Mouse (Mus musculus): Measurements from ENCODE around the gene Rbm46. TPM values are rescaled to one million over a fixed set of nuclear protein-coding genes. Genes with fewer than 3 reads are reported as not detected.
A peak's percentile ranks its signal among the peaks of the same experiment; 100 is the strongest.

Rbm46 gene
- total and polyA plus RNA-seq, 2 experiments, result 0.28 TPM; not detected in 1

DNA sequence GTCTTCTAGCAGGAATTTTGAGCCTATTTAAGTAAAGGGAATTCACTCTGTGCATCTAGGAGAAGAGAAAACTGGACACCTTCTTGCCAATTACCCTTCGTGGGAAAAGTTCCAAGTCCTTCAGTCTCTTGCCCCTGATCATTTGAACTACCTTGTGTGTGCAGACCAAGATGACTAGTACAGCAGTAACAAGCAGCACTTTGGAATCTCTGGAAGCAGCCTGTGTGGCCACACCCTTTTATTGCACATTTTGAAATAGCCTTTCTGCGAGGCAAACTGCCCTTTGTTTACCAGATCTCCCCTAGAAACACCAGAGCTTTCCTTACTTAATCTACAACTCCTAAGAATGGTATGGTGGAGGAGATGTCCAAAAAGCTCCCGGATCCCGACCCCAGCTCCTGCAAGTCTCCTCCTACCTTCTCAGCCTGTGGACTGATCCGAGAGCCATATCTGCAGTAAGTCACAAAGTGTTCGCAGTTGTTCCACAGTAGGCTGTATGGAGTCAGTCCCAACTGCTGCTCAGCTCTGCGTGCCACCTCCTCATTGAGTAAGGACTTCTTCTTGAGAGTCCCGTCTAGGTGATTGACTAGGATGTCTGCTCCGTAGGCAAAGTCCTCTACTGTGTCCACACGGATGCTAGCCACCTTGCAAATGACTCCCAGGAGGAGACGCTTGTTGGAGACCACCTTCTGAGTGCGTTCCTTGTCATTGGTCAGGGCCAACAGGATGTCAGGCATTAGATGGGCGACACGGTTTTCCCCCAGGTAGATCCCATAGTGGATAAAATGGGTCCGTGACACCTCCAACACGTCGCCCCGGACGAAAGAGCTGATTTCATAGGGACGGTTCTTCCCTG is 26.7 kb upstream of the Rbm46 start:
- Histone ChIP-seq H3K4me1 (ENCODE audit: control insufficient read depth, insufficient read depth, low read length) (no peaks in the 10 kb centered on the region), H3K4me3 (ENCODE audit: insufficient read depth, low read depth, low read length) (peak overlapping the region; percentile 57), H3K36me3 (ENCODE audit: control insufficient read depth, insufficient read depth, low read length) (no peaks in the 10 kb centered on the region), H3K79me2 (ENCODE audit: control insufficient read depth, insufficient read depth, low read length) (no peaks in the 10 kb centered on the region), H3K27ac (replicated peaks; ENCODE audit: insufficient read depth, low read depth, low read length) (peak overlapping the region; percentile 31; the same call in 1 of the 2 replicates), H3K27me3 (ENCODE audit: control insufficient read depth, insufficient read depth, low read length) (peaks cover 10% of the 10 kb centered on the region), H3K9ac (ENCODE audit: low read depth, low read length) (peak overlapping the region; percentile 32)
- DNase-seq (ENCODE audit: extremely low read depth, low read depth, low spot score), result no peak
- WGBS, result 17% methylated on average over 20 of the region's 20 CpGs
- TF ChIP-seq CTCF (IDR thresholded peaks at IDR 0.05; ENCODE audit: low read depth, low read length) (no peak), POLR2A (IDR thresholded peaks at IDR 0.05; ENCODE audit: extremely low read depth, insufficient read depth, low read length) (no peak)

GRCm38 (mm10) chr3:82888842-82889241 is 12.6 kb upstream of the Rbm46 start:
- TF ChIP-seq CTCF (IDR thresholded peaks at IDR 0.05; ENCODE audit: low read depth, low read length), result no peak
- no peak for TF ChIP-seq POLR2A (IDR thresholded peaks at IDR 0.05; ENCODE audit: extremely low read depth, insufficient read depth, low read length)
- no peak overlapping the region for H3K9ac ChIP-seq (ENCODE audit: low read depth, low read length)
- H3K36me3 ChIP-seq (ENCODE audit: control insufficient read depth, insufficient read depth, low read length), result no peaks in the 10 kb centered on the region
- no peak overlapping the region for H3K4me3 ChIP-seq (ENCODE audit: insufficient read depth, low read depth, low read length)
- H3K27ac ChIP-seq (replicated peaks; ENCODE audit: insufficient read depth, low read depth, low read length), result no peak overlapping the region
- H3K79me2 ChIP-seq (ENCODE audit: control insufficient read depth, insufficient read depth, low read length), result no peaks in the 10 kb centered on the region
- no peaks in the 10 kb centered on the region for H3K4me1 ChIP-seq (ENCODE audit: control insufficient read depth, insufficient read depth, low read length)
- no peaks in the 10 kb centered on the region for H3K27me3 ChIP-seq (ENCODE audit: control insufficient read depth, insufficient read depth, low read length)
- DNase-seq (ENCODE audit: extremely low read depth, low read depth, low spot score), result no peak
- 19% methylated on average over 2 of the region's 2 CpGs for WGBS

- no peaks in the 10 kb centered on the region for H3K79me2 ChIP-seq (ENCODE audit: control insufficient read depth, insufficient read depth, low read length)
- TF ChIP-seq CTCF (IDR thresholded peaks at IDR 0.05; ENCODE audit: low read depth, low read length), result 0 out of 2 replicates have a peak, but pooled peaks have one; percentile 10
- TF ChIP-seq POLR2A (IDR thresholded peaks at IDR 0.05; ENCODE audit: extremely low read depth, insufficient read depth, low read length), result no peak
- no peak overlapping the region for H3K27ac ChIP-seq (replicated peaks; ENCODE audit: insufficient read depth, low read depth, low read length)
- WGBS, result 3% methylated on average over 4 of the region's 4 CpGs
- no peak overlapping the region for H3K4me3 ChIP-seq (ENCODE audit: insufficient read depth, low read depth, low read length)
- H3K36me3 ChIP-seq (ENCODE audit: control insufficient read depth, insufficient read depth, low read length), result no peaks in the 10 kb centered on the region
- H3K27me3 ChIP-seq (ENCODE audit: control insufficient read depth, insufficient read depth, low read length), result peaks cover 12% of the 10 kb centered on the region
- H3K4me1 ChIP-seq (ENCODE audit: control insufficient read depth, insufficient read depth, low read length), result no peaks in the 10 kb centered on the region
- DNase-seq (ENCODE audit: extremely low read depth, low read depth, low spot score), result peak; percentile 40
- no peak overlapping the region for H3K9ac ChIP-seq (ENCODE audit: low read depth, low read length)
These were observed 975 bp upstream of the Rbm46 start for GRCm38 (mm10) chr3:82877258-82877657.

DNA sequence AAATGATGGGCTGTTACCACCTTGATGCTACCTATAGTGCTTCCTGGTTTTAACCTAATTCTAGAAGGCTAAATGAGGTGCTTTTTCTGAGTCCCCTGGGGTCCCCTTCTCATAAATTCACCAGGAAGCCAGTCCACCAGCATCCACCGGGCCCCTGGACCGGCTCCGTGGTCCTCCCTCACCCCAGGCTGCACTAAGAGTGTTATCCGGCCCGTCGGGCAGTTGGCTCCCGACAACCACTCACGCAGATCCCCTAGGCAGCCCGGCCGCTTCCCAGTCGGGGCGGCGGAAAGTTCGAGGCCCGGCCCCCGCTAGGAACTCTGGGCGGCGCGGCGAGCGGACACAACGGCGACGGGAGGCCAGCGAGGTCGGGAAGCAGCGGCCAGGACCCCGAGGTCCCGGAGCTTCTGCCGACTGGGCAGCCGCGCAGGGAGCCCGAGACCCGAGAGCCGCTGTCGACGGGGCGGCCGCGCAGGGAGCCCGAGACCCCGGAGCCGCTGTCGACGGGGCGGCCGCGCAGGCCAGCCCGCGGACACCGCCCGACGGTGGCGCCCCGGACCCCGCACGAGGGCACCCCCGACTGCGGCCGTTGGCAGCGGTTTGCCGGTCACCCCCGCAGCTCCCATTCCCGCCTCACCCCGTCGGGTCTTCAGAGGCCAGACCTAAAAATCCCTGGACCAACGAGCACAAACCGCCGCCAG is 462 bp downstream of the Rbm46 start:
- Histone ChIP-seq H3K4me3 (ENCODE audit: insufficient read depth, low read depth, low read length) (peak overlapping the region; percentile 34; the same call in 1 of the 2 replicates), H3K4me1 (ENCODE audit: control insufficient read depth, insufficient read depth, low read length) (no peaks in the 10 kb centered on the region), H3K9ac (ENCODE audit: low read depth, low read length) (0 out of 2 replicates have a peak overlapping the region, but pooled peaks have one; percentile 4), H3K36me3 (ENCODE audit: control insufficient read depth, insufficient read depth, low read length) (no peaks in the 10 kb centered on the region), H3K79me2 (ENCODE audit: control insufficient read depth, insufficient read depth, low read length) (no peaks in the 10 kb centered on the region), H3K27me3 (ENCODE audit: control insufficient read depth, insufficient read depth, low read length) (peaks cover 12% of the 10 kb centered on the region), H3K27ac (replicated peaks; ENCODE audit: insufficient read depth, low read depth, low read length) (no peak overlapping the region)
- no peak for DNase-seq (ENCODE audit: extremely low read depth, low read depth, low spot score)
- TF ChIP-seq POLR2A (IDR thresholded peaks at IDR 0.05; ENCODE audit: extremely low read depth, insufficient read depth, low read length), result no peak
- no peak for TF ChIP-seq CTCF (IDR thresholded peaks at IDR 0.05; ENCODE audit: low read depth, low read length)
- 31% methylated on average over 69 of the region's 69 CpGs for WGBS

- TF ChIP-seq POLR2A (IDR thresholded peaks at IDR 0.05; ENCODE audit: extremely low read depth, insufficient read depth, low read length) (no peak), CTCF (IDR thresholded peaks at IDR 0.05; ENCODE audit: low read depth, low read length) (peak; percentile 58)
- DNase-seq (ENCODE audit: extremely low read depth, low read depth, low spot score), result peak; percentile 45
- no peaks in the 10 kb centered on the region for H3K4me1 ChIP-seq (ENCODE audit: control insufficient read depth, insufficient read depth, low read length)
- H3K79me2 ChIP-seq (ENCODE audit: control insufficient read depth, insufficient read depth, low read length), result no peaks in the 10 kb centered on the region
- 25% methylated on average over 4 of the region's 4 CpGs for WGBS
- no peaks in the 10 kb centered on the region for H3K27me3 ChIP-seq (ENCODE audit: control insufficient read depth, insufficient read depth, low read length)
- H3K36me3 ChIP-seq (ENCODE audit: control insufficient read depth, insufficient read depth, low read length), result no peaks in the 10 kb centered on the region
- no peak overlapping the region for H3K4me3 ChIP-seq (ENCODE audit: insufficient read depth, low read depth, low read length)
- no peak overlapping the region for H3K9ac ChIP-seq (ENCODE audit: low read depth, low read length)
- H3K27ac ChIP-seq (replicated peaks; ENCODE audit: insufficient read depth, low read depth, low read length), result no peak overlapping the region
These were observed 18.7 kb downstream of the Rbm46 start for GRCm38 (mm10) chr3:82857414-82858077.
